Mouse (Mus musculus) heart, postnatal 4 days (tissue): ENCODE measurements at regions not wholly inside any gene's neighbourhood (a gene's known extent, or its start where the extent isn't known, plus 50 kb on each side); places are given as distances from the start of the nearest gene placed in this dataset.

Experiments
- DNase-seq: peaks from one replicate; pipeline ENCODE4 v3.0.0; 2021

GRCm38 (mm10) chr7:37908618-37909130 lies 114.7 kb downstream of the Uri1 start:
- DNase-seq: no peak

DNA sequence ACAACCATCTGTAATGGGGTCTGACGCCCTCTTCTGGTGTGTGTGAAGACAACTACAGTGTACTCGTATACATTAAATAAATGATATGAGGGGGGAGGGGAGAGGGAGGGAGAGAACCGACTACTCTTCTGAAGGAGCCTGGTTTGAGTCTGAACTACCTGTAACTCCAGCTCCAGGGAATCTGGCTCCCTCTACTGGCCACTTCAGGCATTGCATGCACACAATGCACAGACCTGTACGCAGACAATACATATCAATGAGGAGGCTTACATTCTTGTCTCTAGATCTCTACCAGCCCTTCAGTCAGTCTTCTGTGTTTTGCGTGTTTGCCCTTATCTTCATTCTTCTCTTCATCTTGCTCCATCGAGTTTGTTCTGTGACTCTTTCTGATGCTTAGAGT lies 120.4 kb upstream of the Zfp536 start:
- peak; percentile 49 for DNase-seq

DNA sequence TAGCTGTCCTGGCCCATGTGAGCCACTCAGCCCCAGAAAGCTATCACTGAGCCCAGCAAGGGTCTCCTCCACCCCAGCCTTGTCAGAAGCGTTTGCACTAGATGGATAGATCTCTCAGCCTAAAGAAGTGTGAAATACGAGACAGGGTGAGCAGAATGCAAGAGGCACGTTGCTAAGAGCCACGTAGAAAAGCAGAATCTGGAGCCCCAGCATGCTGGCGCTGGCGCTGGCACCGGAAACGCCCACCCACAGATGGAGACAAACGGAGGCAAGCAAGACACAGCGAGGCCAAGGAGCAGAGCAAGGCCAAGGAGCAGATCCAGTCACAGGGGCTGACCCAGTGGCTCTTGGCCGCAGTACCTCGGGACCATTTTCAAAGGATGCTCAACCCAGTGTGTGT lies 100.9 kb upstream of the Zfp536 start:
- DNase-seq: no peak

DNA sequence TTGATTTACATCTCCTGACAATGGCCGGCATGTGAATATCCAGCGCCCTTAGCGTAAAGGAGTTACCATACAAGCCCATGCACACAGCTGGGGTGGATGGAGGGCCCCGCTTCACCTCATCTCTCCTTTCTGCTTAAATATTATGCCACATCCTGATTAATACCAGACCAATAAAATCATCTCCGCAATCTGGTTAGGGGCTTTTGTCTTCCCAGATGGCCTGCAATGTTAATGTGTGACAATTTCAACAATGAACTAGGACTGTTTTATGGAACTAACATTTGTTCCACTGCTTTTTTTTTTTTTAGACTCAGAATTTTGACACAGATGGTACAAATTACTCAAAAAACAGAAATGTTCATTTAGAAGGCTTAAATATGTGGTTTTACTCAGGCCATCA lies 97.5 kb upstream of the Zfp536 start:
- no peak for DNase-seq

- no peak for DNase-seq
Observed at GRCm38 (mm10) chr7:37866468-37866867, 93.0 kb upstream of the Zfp536 start.

- no peak for DNase-seq
Observed at GRCm38 (mm10) chr7:37851471-37851870, 78.0 kb upstream of the Zfp536 start.

GRCm38 (mm10) chr7:37845201-37845600 lies 71.8 kb upstream of the Zfp536 start:
- no peak for DNase-seq

DNA sequence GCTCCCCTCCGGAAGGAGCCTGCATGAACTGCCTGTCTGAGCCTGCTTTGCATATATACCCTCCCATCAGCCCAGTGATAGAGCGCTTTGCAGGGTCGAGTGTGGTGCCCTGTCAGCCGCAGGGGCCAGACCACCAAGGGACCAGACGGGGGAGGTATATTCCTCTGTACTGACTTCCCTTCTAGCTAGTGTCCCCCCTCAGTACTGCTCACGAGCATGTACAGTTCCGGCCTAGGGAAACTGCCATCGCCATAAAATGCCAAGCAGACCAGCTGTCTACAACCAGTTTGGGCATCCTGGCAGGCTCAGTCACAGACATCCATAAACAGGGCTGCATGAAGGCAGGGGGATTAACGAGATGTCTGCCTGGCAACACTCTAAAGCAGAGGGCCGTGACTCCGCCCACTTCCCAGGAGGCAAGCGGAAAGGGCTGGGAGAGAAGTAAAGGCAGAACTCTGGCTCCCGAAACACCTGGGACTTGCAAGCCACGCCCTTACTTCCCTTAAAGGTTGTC lies 68.6 kb upstream of the Zfp536 start:
- peak; percentile 13 for DNase-seq

DNA sequence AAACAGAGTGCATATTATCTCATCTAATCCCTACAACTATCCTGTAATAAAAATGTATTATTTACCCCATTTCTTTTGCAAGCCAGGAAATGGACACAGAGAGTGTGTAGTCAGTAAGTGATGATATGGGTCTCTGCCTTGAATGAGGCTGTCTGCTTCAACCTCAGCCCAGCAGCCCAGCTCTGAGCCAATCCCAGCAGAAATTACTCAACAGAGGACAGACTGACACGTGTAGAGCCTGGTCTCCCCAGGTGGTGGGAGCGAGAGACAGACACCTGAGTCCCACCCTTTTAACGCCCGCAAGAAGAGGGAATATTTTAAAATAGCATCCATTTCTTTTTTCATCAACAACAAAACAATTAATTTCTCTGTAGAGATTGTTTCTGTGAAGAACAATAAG lies 68.1 kb upstream of the Zfp536 start:
- DNase-seq: no peak

GRCm38 (mm10) chr7:37837883-37838282 lies 64.4 kb upstream of the Zfp536 start:
- DNase-seq: peak; percentile 44

DNA sequence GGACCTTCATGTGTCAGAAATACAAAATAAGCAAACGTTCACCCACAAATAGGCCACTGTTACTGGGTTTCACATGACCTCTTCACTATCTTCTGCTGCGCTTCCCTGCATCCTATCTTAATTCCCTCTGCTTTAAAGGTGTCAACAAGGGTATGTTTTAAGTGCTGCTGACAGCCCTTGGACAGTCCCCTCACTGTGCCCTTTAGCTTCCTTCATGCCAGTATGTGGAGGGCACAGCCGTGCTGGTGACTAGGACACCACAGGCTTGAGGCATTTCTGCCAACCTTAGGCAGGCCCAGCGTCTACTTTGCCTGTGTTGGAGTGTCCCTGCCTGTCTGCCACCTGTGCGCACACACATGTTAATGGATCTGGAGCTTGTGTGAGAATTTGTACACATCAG lies 63.9 kb upstream of the Zfp536 start:
- peak; percentile 46 for DNase-seq

GRCm38 (mm10) chr7:37833420-37833819 lies 60.0 kb upstream of the Zfp536 start:
- DNase-seq: no peak

DNA sequence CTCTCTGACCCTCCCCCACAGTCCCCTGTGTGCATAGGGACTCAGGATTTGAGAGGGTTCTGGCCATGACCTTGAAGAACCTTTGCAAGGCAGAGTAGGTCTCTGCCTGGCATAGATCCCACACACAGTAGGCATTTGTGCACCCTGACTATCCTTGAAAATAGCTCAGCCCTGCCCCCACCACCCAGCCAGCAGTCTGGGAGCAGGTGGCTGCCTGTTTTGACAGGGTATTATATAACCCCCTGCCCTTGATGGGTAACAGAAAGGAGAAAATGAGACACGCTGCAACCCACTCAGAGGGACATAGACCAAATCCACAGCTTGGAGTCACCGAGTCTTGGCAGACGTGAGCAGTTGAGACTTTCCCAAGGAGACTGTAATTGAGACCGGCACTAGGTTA lies 58.9 kb upstream of the Zfp536 start:
- DNase-seq: no peak

GRCm38 (mm10) chr7:37825766-37826165 lies 52.3 kb upstream of the Zfp536 start:
- no peak for DNase-seq
